In genomic region chr14:35730681-35731080, GRCm38 (mm10) we compare ENCODE assay signal across 17 mouse cellular contexts.
"Had no signal": no experiment of that assay in that cellular context is flagged by ENCODE, and none has a peak within 500 bp of the region (broad histone marks: within the 10 kb centered on the region; RNA-seq: fewer than 3 reads in every experiment).

No protein-coding gene starts in this region.

- H3K9me3 ChIP-seq: liver, embryonic 15.5 days; megakaryocyte, embryonic 14.5 days; midbrain, embryonic 13.5 days; neural tube, embryonic 12.5 days; stomach, embryonic 15.5 days had no signal

- DNase-seq: liver, postnatal 0 days; lung, adult 2 months; lung, postnatal 14 days; lung, postnatal 36 days; right cerebral cortex, postnatal 14 days; thymus, adult 2 months; thymus, postnatal 25 days; thymus, postnatal 4 days had no signal

- H3K4me3 ChIP-seq: liver, embryonic 15.5 days; megakaryocyte, embryonic 14.5 days; midbrain, embryonic 13.5 days; neural tube, embryonic 12.5 days; stomach, embryonic 15.5 days had no signal

- H3K27me3 ChIP-seq: liver, embryonic 15.5 days; megakaryocyte, embryonic 14.5 days; midbrain, embryonic 13.5 days; neural tube, embryonic 12.5 days; stomach, embryonic 15.5 days had no signal

- H3K4me2 ChIP-seq: liver, embryonic 15.5 days; midbrain, embryonic 11.5 days; midbrain, embryonic 13.5 days; neural tube, embryonic 12.5 days; stomach, embryonic 15.5 days had no signal

- H3K36me3 ChIP-seq: liver, embryonic 15.5 days; midbrain, embryonic 13.5 days; neural tube, embryonic 12.5 days; stomach, embryonic 15.5 days had no signal

- H3K4me1 ChIP-seq: liver, embryonic 15.5 days; megakaryocyte, embryonic 14.5 days; midbrain, embryonic 13.5 days; neural tube, embryonic 12.5 days; stomach, embryonic 15.5 days had no signal

- H3K27ac ChIP-seq: liver, embryonic 15.5 days; macrophage; midbrain, embryonic 13.5 days; neural tube, embryonic 12.5 days; stomach, embryonic 15.5 days; stomach, postnatal 0 days had no signal

- ATAC-seq: liver, postnatal 0 days; midbrain, embryonic 13.5 days; midbrain, embryonic 16.5 days had no signal

- H3K9ac ChIP-seq: liver, embryonic 15.5 days; liver, postnatal 0 days; midbrain, embryonic 13.5 days; neural tube, embryonic 12.5 days; stomach, embryonic 15.5 days had no signal
